Mouse (Mus musculus) limb, embryonic 11.5 days (tissue): ENCODE results near the gene Fthl17c. TPM values are rescaled to one million over a fixed set of nuclear protein-coding genes. Genes with fewer than 3 reads are reported as not detected.

Experiments
- polyA plus RNA-seq: library from polyadenylated mRNA; unstranded; fragments of >200 nt; fragmentation: Nextera tagmentation; extraction: Ambion mirVana; gene quantifications from 2 replicates; pipeline ENCODE4 v1.2.1, GENCODE M21; 2014

Gene Fthl17c
- polyA plus RNA-seq, 1 experiment from 2014 or later = not detected

Other genes with a start within 250 kb of the Fthl17c start
- gene Ssx9, start 228.1 kb downstream of the Fthl17c start, polyA plus RNA-seq = not detected in 2 replicates
- gene Ssxb5, start 172.9 kb downstream of the Fthl17c start, polyA plus RNA-seq = not detected in 2 replicates
- not detected in 2 replicates for gene Gm6592, start 132.6 kb downstream of the Fthl17c start, polyA plus RNA-seq
- not detected in 2 replicates for gene Gm5751, start 102.3 kb downstream of the Fthl17c start, polyA plus RNA-seq
- 6.5 and 8.1 TPM in 2 replicates for gene B630019K06Rik, start 84.2 kb downstream of the Fthl17c start, polyA plus RNA-seq
- gene Fthl17b, start 13.6 kb downstream of the Fthl17c start, polyA plus RNA-seq = not detected in 2 replicates
- gene Fthl17d, start 10.2 kb upstream of the Fthl17c start, polyA plus RNA-seq = not detected in 2 replicates
- gene Fthl17e, start 56.9 kb upstream of the Fthl17c start, polyA plus RNA-seq = not detected in 2 replicates
- not detected in 2 replicates for gene Fthl17f, start 86.5 kb upstream of the Fthl17c start, polyA plus RNA-seq
- gene 4930402K13Rik, start 128.0 kb upstream of the Fthl17c start, polyA plus RNA-seq = not detected in 2 replicates
- gene Lancl3, start 223.3 kb upstream of the Fthl17c start, polyA plus RNA-seq = 0.17 and 0.21 TPM in 2 replicates